Mouse (Mus musculus) cerebellum, postnatal 4 days (tissue): Measurements from ENCODE around the gene Foxp1.

ENCODE experiments used
- DNase-seq, 2 experiments: peaks; one replicate each; pipeline ENCODE4 v3.0.0; 2022; ENCODE audit warnings: low spot score in 2 of 2, mixed read lengths in 1 of 2

Gene Foxp1

DNA sequence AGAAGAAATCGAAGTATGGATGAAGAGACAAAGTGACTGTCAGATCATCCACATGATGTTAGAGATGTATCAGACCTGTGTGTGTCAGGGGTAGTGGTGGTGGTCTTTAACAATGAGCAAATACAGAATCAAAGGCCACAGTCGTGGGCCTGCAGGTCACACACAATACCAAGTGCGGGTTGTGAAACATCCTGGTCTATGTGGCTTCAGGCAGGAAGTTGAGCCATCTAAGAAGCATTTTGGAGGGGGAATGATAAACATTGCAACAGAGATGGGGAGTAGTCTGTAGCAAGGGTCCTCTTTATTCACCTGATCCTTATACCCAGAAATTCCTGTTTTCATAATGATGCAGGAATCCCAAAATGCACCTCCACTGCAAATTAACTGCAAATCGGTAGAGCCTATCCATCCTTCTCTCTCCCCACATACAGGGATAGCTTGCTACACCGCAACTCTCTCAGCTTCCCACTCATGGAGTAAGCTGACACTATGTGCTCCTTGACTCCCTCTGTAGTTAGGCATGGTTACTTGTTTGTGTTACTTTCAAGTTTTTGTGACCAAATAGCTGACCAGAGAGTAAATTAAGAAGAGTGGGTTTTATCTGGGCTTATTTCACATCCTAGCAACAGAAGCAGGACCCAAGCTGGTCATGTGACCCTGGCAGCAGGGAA lies 310.7 kb downstream of the Foxp1 start:
- no peak for DNase-seq

DNA sequence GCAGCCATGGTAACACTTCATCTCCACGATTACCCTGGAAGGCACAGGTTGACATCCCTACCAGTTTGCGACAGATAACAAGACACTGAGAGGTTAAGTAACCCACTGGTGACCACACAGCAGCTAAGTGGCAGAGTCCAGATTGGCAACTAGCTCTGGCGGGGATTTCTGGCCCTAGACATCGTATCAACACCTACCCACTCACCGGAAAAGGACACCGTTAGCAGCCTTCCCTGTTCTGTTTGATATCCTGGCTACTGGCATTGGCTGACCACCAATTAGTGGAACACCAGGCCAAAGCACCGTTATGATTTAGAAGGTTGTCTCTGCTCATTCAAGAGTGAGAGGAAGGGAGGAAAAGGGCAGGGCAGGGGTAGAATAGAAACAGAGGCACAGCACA lies 312.4 kb downstream of the Foxp1 start:
- DNase-seq: no peak

DNA sequence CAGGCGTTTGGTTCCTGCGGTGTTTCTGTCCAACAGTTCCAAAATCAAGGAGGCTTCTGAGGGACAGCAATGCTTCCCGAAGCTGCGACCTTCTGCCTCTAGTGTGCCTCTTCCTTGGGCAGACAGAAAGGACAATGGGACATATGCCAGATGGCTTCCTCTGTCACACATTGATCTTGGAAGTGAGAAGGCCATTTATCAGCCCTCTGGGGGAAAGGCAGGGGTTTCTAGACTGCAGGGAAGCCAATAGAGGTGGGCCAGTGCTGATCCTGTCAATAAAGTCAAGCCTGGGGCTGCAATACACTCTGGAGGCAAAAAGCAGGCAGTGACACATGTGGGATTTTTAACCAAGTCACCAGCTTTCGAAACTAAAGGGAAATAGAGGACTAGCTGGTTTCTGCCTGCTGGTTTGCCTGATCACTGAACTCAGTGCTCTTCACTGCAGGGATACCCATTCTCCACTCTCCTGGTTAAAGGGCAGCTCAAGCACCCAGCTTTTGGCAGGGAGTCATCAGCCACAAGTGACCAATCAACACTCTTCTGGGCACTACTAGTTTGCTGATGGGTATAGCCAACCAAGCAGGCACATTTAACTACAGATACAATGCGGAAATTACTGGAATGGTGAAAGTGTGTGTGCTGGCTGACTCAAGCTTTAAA lies 315.2 kb downstream of the Foxp1 start:
- no peak for DNase-seq

DNA sequence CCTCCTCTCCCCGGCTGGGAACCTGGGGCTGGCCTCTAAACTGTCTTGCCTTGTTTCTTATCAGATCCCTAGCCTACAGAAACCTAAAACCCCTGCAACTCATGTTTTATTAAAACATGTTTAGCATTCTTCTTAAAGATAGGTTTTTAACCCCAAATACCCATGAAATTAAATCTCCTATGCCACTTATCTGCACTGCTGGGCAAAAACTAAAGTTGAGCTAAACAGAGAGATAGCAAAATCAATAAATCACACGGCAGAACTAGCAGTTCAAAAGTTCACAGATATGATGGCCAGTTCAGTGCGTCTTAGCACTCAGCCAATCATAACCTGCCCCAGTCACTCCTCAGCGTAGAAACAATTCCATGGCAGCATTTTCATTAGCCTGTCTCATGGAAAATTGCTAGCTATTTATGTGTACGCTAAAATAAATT lies 316.1 kb downstream of the Foxp1 start:
- DNase-seq: no peak

DNA sequence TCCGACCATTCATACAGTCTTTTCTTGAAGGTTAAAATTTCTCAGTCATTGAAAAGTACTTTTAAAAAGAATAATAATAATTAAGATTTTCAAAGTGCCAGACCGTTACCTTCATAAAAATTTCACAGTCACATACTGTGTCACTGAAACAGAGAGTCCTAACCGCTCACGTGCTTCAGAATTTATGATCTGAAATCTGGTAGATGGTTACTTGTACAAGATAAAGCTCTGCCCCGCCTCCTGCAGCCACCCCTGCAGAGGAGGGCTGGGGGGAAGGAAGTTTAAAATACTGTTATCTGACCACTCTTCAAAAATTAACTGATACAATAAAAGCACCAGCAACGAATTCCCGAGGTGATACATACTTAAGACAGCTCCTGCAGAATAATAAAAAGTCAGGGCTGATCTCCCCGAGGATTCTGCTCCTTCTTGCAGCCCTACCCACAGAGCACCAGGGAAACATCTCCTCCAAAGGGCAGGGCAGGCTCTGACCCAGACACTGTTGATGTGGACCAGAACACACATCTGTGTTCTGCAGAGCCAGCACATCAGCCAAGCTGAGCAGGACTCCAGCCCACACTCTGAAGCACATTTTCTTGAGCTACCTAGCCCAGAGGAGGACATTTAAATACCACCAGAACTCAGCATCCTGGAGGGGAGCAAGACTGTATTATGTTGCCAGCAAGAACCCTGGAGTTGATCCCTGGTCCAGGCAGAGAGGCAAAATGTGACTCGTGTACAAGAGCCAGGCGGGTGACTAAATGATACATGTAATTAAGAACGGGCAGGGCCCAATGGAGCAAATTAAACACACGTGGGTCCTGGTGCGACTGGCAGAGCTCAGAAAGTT lies 316.7 kb downstream of the Foxp1 start:
- DNase-seq: no peak

DNA sequence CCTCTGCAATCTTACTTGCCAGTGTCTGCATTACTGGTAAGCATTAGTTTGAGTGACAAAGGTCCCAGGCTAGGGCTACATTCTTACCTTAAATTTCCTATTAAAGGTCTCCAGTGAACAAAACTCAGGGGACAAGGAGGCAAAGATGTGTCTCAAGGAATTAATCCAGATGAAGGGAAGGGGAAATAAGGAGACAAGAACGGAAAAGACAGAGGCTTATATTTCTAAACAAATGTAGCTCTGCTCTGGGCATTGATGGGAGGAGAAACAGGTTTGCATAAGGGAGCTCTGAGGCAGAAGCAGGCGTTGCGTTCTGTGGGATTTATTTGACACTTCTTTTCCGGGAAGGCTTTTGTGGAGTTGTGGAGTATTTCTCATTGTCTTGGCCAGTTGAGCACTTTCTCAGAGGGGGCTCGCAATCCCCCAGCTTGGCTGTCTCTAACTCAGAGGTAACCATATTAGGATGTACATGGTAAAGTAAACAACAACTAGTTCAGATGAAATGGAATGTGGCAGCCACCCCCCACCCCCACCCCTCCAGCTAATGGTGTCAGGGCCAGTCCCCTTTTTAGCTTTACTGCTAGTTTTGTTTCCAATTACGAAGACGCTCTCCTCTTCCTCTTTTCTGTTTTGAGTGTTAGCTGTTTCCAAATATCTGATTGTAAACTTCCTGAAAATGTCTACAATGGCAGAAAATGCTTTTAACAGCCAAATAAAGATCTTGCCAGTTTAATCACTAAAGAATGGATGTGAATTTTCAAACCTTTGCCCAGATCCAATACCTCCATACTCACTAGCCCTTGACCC lies 317.5 kb downstream of the Foxp1 start:
- DNase-seq: no peak

DNA sequence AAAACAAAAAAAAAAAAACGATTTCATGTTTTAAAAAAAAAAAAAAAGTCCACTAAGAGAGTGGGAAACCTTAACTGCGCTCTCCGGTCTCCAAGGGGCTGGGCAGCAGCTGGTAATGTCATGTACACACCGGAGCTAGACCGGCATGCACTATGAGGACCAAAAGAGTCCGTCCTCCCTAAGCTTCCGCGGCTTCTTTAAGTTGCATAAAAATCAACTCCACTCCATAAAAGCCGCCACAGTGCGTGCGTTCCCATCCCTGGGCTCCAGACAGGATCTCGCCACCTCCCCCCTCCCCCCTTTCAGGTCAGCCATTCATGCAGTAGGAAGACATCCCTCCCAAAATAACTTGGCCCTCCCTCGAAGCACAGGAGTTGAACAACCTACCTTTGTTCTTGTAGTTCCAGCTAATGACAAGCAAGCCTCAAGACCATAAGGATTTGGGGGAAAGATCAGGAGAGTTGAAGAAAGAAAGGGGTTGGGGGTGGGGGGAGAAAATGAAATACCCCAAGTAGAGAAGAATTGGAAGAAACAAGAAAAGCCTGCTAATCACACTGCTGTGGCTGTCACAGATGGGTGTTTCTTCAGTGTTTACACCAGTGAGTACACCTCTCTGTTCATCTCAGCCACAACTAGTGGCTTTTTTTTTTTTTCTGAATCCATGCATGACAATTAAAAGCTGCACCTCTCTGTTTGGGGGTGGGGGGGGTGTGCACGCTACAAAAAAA lies 318.3 kb downstream of the Foxp1 start:
- no peak for DNase-seq

DNA sequence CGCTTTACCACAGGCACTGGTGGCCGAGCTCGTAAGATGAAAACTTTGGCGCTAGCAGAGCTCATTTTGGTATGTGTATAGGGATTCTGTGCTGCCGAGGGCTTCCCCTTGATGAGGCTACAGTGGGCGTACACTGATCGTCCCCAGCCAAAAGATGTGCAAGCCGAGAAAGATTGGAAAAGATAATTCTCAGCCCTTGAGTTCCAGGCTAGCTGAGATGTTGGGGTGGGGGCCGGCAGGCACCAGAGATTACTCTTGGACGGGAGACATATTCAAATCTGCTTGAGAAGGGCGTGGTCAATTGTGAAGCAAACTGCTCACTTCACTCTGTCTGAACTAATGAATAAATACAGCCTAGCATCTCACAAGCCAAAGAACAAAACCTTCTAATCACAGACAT lies 319.3 kb downstream of the Foxp1 start:
- DNase-seq: no peak

DNA sequence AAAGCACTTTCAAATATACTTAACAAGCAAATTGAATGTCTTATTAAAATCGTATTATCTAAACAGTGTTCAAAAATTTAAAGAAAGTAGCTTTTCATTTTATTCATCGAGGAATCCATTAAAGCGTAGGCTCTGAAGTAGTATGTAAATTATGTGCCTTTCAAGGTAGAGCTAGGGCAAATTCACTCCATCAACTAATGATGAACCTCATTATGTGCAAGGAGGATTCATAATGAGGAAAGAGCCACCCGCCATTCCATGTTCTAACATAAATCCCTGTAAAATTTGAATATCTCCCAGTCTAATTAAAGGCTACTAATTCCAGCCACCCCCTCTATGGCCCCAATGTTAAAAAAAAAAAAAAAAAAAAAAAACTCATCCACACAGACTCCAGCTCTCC lies 319.7 kb downstream of the Foxp1 start:
- DNase-seq: no peak

DNA sequence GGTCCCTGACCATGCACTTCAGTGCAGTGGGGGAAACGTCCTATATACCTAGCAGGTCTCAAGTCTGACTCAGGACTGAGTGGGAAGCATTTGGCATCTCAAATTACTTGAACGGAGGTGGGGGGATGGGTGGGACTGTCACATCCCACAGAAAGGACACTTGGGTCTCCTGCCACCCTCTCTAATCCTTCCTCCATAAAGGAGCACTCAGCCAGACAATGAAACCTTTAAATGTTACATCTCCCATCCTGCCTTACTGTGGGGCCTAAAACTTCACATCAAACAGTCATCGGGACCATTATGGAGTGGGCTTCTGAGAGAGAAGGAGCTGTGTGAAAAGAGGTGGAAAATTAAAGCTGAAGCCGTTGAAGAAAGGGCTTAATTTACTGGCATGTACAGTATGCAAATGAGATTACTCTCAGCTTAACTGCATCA lies 321.2 kb downstream of the Foxp1 start:
- no peak for DNase-seq

DNA sequence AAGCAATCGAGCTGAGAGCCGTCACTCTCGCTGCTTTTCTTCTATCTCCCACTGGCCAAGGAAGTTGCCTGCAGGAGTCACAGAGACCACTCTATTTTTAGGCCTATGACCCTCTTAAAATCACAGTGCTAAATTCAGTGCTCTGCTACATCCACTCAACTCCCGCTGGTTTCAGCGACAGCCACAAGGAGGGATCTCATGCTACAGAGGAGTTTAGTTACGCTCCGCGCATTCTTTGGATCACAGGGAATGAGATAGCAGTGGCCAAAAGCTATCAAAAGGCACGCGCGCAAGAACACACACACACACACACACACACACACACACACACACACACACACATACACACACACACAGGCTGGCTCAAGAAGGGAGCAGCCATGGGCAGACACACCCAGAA lies 321.9 kb downstream of the Foxp1 start:
- no peak for DNase-seq

DNA sequence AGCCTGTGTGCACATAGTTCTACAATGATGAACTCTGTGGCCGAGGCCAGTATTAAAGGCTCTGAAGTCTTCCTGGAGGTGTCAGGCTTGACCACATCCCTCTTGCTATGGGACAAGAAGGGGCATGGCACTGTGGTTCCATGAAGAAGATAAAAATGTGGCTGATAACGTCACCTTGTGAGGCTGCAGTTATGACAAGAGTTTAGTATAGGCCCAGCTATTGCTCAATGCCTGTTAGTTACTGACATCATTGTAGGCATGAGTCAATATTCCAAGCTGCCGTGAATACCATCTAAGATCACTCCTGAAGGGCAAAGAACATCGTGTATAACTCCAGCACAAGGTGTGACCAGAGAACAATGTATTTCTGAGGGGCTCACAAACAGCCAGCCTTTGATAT lies 323.2 kb downstream of the Foxp1 start:
- no peak for DNase-seq

DNA sequence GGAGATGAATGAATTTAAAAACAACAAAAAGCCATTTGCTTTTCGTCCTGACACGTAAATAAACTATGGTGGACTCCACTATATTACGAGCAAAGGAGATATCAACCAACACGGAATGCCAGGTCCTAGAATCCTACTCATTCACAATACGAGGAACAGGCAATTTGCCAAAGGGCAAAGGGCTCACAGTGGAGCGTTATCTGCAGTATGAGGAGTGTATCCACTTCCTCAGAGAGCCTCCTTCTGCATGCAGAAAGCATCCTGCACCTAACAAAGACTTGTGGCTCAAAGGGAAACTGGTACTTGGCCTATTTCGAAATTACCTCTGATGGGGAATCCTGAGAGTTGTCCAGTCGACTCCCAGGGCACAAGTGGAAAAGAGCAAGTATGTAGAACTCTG lies 328.8 kb downstream of the Foxp1 start:
- no peak for DNase-seq

DNA sequence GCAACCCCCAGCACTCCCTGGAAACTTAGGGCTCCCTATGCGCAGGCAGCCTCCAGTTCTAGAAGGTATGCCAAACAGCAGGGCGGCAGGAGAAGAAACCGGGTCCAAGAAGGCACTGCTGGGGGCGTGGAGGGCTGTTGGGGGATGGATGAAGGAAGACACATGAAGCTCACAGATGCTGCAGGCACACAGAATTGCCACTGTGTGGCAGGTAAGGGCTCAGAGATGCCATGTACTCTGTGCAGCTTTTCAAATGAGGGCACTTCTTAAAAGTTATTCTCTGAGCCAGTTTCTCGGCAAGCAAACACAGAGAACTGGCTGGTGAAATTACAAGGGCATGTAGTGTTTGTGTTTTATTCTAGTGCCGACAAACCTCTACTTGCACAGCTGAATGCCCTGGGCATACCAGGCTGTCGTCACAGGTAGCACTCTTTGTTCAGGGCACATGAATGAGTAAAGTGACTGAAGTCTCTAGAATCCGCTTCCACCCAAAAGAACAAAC lies 330.8 kb downstream of the Foxp1 start:
- DNase-seq: no peak

DNA sequence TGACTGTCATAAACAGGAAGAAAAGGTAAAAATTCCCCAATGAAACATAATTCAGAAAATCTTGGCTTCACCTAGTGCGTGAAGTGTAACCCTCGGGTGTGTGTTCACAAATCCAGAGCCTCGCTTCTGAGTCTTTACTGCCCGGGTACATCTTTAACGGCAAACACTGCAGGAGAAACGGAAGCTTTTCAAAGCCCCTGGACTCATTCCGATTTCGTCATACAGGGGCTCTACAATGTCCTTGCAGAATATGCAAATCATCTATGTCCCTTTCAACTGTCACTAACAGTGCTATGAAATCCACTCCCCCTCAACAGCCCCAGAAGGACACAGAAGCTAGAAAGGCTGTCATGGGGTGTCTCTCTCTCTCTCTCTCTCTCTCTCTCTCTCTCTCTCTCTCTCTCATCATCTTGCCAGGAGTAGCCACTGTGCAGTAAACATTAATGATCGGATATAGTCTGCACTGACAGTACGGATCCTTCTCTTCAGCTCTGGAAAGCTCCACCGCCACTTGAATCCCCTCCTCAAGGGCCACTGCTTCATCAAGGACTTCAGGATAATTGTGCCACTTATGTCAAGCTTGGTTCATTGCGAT lies 331.4 kb downstream of the Foxp1 start:
- DNase-seq: no peak

DNA sequence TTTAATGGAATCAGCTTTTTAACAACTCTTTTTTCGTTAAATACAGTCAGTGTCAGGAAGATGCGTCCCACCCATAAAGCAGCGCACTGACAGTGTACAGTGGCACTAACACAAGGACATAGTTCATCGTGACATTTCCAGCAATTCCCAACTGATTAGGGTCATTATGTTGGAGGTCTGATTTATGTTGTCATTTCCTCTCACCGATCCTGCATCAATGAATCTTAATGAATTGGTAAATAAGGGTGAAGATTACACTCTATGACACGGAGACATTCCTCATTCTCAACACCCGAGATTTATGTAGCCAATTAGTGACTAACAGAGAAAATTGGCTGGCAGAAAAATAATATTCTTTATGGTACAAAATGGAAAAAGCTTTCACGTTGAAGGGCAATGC lies 332.6 kb downstream of the Foxp1 start:
- no peak for DNase-seq

DNA sequence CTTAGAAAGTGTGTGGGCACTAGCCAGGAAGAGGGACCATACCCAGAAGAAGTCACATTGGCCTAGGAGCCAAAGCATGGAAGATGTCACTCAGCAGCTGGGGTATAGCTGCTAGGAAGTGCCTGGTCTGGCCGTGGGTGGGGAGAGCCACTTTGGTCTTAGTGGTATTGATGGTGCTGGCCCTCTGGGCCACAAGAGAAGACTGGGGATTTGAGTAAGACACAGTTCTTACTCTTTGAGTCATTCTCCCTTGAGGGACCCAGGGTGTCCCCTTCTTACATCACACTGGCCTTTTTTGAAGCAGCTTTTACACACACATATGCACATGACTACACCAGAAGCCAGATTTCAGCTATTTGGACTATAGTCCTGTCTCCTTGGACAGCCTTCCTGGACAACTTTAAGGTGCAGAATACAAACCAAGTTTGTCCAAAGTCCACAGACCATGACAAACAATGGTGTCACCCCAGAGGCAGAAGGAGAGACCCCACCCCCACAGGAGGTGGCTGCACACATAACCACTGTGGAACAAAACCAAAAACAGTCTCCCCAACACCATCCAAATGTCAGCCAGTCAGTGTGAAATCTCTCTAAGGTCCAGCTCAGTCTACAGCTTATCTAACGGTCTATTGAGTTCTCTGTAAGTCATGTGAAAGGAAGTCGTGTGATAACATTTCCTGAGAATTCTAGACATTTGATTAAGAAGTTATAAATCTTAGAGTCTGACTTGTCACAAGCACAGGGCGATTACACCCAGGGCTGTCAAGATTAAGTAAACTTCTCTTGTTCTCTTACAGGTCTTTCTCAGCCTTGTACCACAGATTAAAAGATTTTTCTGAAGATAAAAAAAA lies 333.9 kb downstream of the Foxp1 start:
- no peak for DNase-seq

DNA sequence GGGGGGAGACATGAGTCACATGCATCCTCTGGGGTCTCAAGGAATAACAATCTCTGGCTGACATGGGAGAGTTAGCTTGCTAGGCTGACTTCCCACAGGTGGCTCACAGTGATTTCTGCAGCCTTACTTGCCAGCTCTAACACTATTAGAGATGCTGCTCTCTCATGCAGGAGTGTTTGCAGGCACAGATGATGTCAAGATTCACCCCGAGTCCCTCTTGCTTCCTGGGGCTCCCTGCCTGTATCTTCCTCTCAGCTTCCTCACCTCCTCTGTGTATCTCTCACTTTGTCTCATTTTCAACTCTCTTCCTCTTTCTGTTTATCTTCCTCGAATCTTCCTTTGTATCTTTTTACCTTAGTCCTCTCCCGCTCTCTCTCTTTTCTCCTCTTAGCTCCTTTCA lies 334.6 kb downstream of the Foxp1 start:
- no peak for DNase-seq

DNA sequence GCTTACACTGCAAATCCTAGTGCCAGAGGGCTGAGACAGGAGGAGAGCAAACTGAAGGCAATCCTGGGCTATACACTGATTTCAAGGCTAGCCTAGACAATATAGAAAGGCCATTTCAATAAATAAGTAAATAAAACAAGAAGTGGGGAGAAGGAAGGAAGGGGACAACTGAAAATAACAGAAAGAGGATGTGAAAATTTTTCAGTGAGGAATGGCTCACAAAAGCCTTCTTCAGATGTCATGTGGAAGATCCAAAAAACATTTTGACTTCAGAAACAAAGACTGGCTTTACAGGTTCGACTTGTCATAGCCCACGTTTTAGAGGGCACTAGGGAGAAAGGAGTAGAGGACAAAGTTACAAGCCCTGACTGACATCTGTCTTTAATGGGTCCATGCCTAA lies 335.1 kb downstream of the Foxp1 start:
- no peak for DNase-seq

DNA sequence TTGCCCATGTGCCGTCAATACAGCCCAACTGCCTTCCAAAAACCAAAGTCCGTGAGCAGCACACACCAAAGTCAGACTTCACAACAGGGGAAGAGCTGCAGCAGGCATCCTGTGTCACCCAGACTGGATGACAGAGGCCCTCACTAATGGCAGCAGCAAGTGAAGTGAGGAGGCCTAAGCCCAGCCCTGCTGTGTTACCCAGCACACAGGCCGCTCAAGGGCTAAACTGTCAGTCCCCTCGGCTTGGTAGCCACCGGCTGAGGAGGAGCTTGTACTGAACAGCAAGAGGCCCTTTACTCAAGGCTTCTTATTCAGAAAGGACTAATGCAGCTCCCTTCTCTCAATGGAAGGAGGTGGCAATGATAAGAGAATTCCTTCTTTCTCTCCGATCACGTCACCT lies 336.0 kb downstream of the Foxp1 start:
- no peak for DNase-seq
